Mouse (Mus musculus) hindbrain, embryonic 10.5 days (tissue): ENCODE data around the gene Fbxo48. TPM values are rescaled to one million over a fixed set of nuclear protein-coding genes. Genes with fewer than 3 reads are reported as not detected.

Source experiments
- DNase-seq: peaks from one replicate; pipeline ENCODE4 v3.0.0-alpha.2; 2017; ENCODE audit warnings: low spot score
- H3K27ac ChIP-seq: fragments of 300-500 bp; sonication (generic); 2 replicates; pipeline ENCODE4 v1.5.1; 2016; ENCODE audit warnings: mild to moderate bottlenecking, moderate library complexity
- H3K27me3 ChIP-seq: fragments of 300-500 bp; sonication (generic); 2 replicates; pipeline ENCODE4 v1.6.1; 2016; ENCODE audit warnings: mild to moderate bottlenecking; ENCODE audit not compliant: poor library complexity, insufficient read depth, severe bottlenecking
- H3K36me3 ChIP-seq: fragments of 300-500 bp; sonication (generic); 2 replicates; pipeline ENCODE4 v1.6.1; 2016; ENCODE audit warnings: mild to moderate bottlenecking, moderate library complexity
- H3K4me1 ChIP-seq: fragments of 300-500 bp; sonication (generic); replicated peaks from 2 replicates; pipeline ENCODE4 v1.6.1; 2016; ENCODE audit warnings: mild to moderate bottlenecking
- H3K4me3 ChIP-seq: fragments of 300-500 bp; sonication (generic); 2 replicates; pipeline ENCODE4 v1.5.1; 2016; ENCODE audit warnings: mild to moderate bottlenecking, moderate library complexity
- H3K9me3 ChIP-seq: fragments of 300-500 bp; sonication (generic); 2 replicates; pipeline ENCODE4 v1.6.1; 2016; ENCODE audit warnings: mild to moderate bottlenecking, moderate library complexity
- WGBS: fragments of 180-500 bp; shearing (Covaris S2); methylation state at CpG from one replicate; pipeline ENCODE4 v1.1.7; 2016; 5-methylcytosine and 5-hydroxymethylcytosine counted together
- polyA plus RNA-seq: library from polyadenylated mRNA; unstranded; fragments of >200 nt; fragmentation: Nextera tagmentation; extraction: Ambion mirVana; gene quantifications from 2 replicates; pipeline ENCODE4 v1.2.1, GENCODE M21; 2016

Gene Fbxo48
- polyA plus RNA-seq: 1.2 and 1.6 TPM in 2 replicates

DNA sequence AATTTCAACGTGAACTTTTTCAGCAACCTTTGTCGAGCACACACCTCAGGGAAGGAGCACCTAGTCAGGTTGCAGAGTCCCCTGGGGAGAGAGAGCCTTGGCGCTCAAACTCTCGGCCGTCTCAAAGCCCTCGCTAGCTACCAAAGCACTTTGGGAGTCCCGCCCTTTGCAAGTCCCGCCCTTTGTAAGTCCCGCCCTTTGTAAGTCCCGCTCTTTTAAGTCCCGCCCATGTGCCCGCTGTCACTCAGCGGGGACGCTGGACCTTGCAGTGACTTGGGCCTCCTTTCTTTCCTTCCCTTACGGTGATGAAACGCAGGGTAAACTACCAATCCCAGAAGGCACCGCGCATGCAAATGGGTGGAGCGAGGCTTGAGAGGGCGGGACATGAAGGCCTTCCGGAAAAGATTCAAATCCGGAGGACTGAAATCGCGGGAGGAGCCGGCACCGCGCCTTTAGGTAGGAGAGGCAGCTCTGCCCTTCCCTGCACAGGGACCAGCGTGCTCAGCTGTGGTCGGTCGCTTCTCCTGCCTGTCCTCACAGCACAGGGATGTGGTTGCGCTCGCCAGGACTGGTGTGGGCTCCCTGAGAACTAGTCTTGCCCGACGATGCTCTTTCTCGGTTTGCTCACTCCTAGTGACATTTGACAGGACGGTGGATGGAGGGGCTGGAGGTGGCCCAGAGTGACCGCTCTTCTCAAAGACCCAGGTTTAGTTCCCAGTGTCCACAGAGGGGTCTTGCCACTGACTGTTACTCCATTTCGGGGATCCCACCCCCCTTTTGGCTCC is at the start of gene Fbxo48:
TSS of gene Fbxo48 (plus strand) at position 400 of the 785 bp plus-strand sequence.
- Histone ChIP-seq H3K36me3 (peaks cover 14% of the 10 kb centered on the region), H3K4me3 (peak within 1 kb of the TSS; percentile 63), H3K27me3 (no peaks in the 10 kb centered on the region), H3K9me3 (no peaks in the 10 kb centered on the region), H3K4me1 (peaks cover 20% of the 10 kb centered on the region), H3K27ac (peak within 1 kb of the TSS; percentile 87)
- under 1% methylated on average over 38 of the region's 38 CpGs for WGBS
- DNase-seq: peak; percentile 97

- DNase-seq: peak; percentile 16
- 76% methylated on average over 8 of the region's 8 CpGs for WGBS
- H3K36me3 ChIP-seq: no peaks in the 10 kb centered on the region
- H3K27me3 ChIP-seq: no peaks in the 10 kb centered on the region
- no peak overlapping the region for H3K27ac ChIP-seq
- no peaks in the 10 kb centered on the region for H3K9me3 ChIP-seq
- H3K4me1 ChIP-seq: peaks cover 5% of the 10 kb centered on the region; the same call in 1 of the 2 replicates
- H3K4me3 ChIP-seq: no peak overlapping the region
These were observed 46.7 kb upstream of the Fbxo48 start for GRCm38 (mm10) chr11:16904302-16905011.

DNA sequence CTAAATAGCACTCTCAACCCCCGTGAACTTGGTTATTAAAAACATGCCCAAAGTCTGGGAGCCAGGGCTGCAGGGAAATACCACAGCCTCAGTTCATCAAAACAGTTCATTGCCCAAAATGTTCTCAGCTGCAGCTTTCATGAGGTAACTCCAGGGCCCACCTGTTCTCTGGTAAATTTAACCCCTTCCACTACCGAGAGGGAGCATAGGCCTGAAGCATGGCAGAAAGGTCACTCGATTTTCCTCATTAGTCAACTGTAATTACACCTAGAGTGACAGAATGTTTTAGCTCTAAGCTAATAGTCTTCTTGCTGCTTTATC is 46.2 kb upstream of the Fbxo48 start:
- 79% methylated on average over 3 of the region's 3 CpGs for WGBS
- Histone ChIP-seq H3K4me1 (peaks cover 5% of the 10 kb centered on the region; the same call in 1 of the 2 replicates), H3K27me3 (no peaks in the 10 kb centered on the region), H3K9me3 (no peaks in the 10 kb centered on the region), H3K4me3 (no peak overlapping the region), H3K27ac (no peak overlapping the region), H3K36me3 (no peaks in the 10 kb centered on the region)
- DNase-seq: no peak

GRCm38 (mm10) chr11:16906530-16906929 is 44.6 kb upstream of the Fbxo48 start:
- 92% methylated on average over 2 of the region's 2 CpGs for WGBS
- H3K4me1 ChIP-seq: peaks cover 5% of the 10 kb centered on the region; the same call in 1 of the 2 replicates
- DNase-seq: no peak
- no peaks in the 10 kb centered on the region for H3K36me3 ChIP-seq
- no peaks in the 10 kb centered on the region for H3K27me3 ChIP-seq
- H3K9me3 ChIP-seq: no peaks in the 10 kb centered on the region
- no peak overlapping the region for H3K27ac ChIP-seq
- no peak overlapping the region for H3K4me3 ChIP-seq

GRCm38 (mm10) chr11:16907517-16908129 is 43.6 kb upstream of the Fbxo48 start:
- Histone ChIP-seq H3K4me1 (peaks cover 5% of the 10 kb centered on the region; the same call in 1 of the 2 replicates), H3K4me3 (no peak overlapping the region)
- 90% methylated on average over 1 of the region's 1 CpGs for WGBS

DNA sequence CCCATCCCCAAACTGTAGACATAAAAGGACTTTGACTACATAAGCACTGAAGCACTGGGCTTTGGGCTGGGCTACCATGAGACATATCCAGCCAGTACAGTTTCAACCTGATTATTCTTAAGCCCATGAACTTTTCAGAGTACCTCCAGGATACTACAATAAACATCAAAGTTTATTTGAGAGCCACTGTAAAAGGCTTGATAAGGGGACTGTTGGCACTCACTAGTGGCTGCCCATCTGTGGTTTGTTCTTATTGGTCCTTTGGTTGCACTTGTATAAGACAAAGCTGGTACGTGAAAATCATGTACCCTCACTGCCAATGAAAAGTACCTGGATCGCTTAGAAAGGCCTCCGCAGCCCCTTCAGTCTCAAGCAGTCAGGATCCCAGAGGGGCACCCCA is 36.4 kb upstream of the Fbxo48 start:
- H3K4me3 ChIP-seq: no peak overlapping the region
- H3K9me3 ChIP-seq: no peaks in the 10 kb centered on the region
- H3K36me3 ChIP-seq: no peaks in the 10 kb centered on the region
- no peak overlapping the region for H3K27ac ChIP-seq
- H3K4me1 ChIP-seq: no peaks in the 10 kb centered on the region
- no peaks in the 10 kb centered on the region for H3K27me3 ChIP-seq
- 64% methylated on average over 3 of the region's 3 CpGs for WGBS
- DNase-seq: no peak

More at GRCm38 (mm10) chr11:16907517-16908129, 43.6 kb upstream of the Fbxo48 start:
- H3K36me3 ChIP-seq: no peaks in the 10 kb centered on the region
- DNase-seq: no peak
- H3K27me3 ChIP-seq: no peaks in the 10 kb centered on the region
- no peak overlapping the region for H3K27ac ChIP-seq
- H3K9me3 ChIP-seq: no peaks in the 10 kb centered on the region

DNA sequence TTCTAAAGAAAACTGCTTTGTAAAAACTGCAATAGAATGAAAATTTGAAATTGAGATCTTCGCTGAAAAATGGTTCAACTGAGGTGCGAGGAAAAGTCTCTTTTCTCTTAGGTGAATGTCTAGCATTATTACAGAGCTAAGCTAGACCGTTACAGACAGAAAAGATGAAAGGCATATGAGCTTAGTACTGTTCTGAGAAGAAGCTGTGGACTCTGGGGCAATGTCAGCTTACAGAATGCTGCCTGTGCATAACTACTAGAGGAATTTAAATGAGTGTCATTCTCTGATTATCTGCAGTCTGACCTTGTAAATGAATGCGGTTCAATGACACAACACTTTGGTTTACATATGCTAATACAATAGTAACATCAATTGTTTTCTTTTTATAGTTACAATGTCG is 35.3 kb upstream of the Fbxo48 start:
- H3K27ac ChIP-seq: no peak overlapping the region
- WGBS: 80% methylated on average over 5 of the region's 5 CpGs
- H3K4me3 ChIP-seq: no peak overlapping the region
- no peak for DNase-seq
- H3K9me3 ChIP-seq: no peaks in the 10 kb centered on the region
- H3K36me3 ChIP-seq: no peaks in the 10 kb centered on the region
- no peaks in the 10 kb centered on the region for H3K4me1 ChIP-seq
- no peaks in the 10 kb centered on the region for H3K27me3 ChIP-seq

DNA sequence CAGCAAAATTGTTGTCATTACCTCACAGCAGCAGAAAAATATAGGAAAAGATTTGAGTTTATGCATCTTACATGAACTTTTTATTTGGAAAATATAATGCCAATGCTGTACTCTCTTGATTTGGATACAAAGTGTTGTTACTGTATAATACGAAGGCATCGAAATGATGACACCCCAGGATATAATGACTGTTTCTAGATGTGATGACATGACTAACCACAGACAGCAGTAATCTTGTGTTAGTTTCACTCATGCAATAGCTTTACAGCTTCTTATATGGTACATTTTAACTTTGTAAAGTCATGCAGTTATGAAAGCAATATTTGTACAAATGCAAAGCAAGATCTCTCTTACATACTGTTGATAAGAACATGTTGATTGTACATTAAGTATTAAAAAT is 33.7 kb upstream of the Fbxo48 start:
- 98% methylated on average over 2 of the region's 2 CpGs for WGBS
- no peak overlapping the region for H3K4me3 ChIP-seq
- no peak for DNase-seq
- H3K36me3 ChIP-seq: no peaks in the 10 kb centered on the region
- H3K9me3 ChIP-seq: no peaks in the 10 kb centered on the region
- no peaks in the 10 kb centered on the region for H3K27me3 ChIP-seq
- H3K27ac ChIP-seq: no peak overlapping the region
- no peaks in the 10 kb centered on the region for H3K4me1 ChIP-seq

DNA sequence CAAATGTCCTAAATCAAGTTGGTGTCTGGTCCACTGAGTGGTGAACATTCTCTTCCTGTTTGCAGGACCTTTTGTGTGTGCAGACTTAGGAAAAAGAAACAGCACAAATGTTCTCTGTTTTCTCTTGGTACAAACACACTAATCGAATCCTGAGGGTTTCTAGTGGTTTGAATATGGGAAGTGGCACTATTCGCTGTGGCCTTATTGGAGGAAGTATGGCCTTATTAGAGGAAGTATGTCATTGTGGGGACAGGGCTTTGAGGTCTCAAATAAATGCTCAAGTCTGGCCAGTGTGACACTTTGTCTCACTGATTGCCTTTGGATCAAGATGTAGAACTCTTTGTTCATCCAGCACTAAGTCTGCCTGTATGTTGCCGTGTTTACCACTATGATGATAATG is 19.0 kb upstream of the Fbxo48 start:
- Histone ChIP-seq H3K27ac (no peak overlapping the region), H3K4me3 (no peak overlapping the region), H3K36me3 (no peaks in the 10 kb centered on the region), H3K27me3 (no peaks in the 10 kb centered on the region), H3K4me1 (no peaks in the 10 kb centered on the region), H3K9me3 (no peaks in the 10 kb centered on the region)
- DNase-seq: no peak
- WGBS: 93% methylated on average over 3 of the region's 3 CpGs

DNA sequence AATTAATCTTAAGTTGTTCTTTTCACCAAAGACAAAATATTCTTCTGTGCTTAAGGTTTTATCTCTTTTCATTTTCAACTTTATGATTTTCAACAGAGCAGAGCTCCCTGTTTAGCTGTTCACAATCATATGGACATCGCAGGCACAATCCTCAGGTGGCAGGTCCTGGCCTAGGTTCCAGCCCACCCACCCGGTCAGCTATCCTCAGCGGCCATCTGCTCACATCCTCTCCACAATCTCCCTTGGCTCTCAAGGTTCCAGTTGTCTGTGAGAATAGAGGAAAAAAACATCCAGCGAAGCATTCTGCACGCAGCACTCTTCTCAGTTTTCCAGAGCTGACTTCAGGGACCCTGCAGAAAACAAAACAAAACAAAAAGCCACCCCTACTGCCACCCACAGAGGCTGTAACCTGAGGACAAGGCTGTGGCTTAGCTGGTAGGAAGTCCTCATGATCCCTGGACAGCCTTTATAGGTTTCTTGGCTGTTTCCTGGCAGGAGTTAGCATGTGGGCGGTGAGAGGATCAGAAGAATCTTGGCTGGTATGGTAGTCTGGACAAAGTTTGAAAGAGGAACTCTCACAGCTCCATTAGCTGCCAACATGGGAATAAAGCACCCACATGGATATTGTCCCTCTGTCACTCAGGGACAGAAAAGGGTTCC is 15.5 kb upstream of the Fbxo48 start:
- no peak for DNase-seq
- Histone ChIP-seq H3K27me3 (no peaks in the 10 kb centered on the region), H3K9me3 (no peaks in the 10 kb centered on the region), H3K36me3 (no peaks in the 10 kb centered on the region), H3K4me3 (no peak overlapping the region), H3K27ac (no peak overlapping the region), H3K4me1 (no peaks in the 10 kb centered on the region)
- WGBS: 59% methylated on average over 6 of the region's 6 CpGs

DNA sequence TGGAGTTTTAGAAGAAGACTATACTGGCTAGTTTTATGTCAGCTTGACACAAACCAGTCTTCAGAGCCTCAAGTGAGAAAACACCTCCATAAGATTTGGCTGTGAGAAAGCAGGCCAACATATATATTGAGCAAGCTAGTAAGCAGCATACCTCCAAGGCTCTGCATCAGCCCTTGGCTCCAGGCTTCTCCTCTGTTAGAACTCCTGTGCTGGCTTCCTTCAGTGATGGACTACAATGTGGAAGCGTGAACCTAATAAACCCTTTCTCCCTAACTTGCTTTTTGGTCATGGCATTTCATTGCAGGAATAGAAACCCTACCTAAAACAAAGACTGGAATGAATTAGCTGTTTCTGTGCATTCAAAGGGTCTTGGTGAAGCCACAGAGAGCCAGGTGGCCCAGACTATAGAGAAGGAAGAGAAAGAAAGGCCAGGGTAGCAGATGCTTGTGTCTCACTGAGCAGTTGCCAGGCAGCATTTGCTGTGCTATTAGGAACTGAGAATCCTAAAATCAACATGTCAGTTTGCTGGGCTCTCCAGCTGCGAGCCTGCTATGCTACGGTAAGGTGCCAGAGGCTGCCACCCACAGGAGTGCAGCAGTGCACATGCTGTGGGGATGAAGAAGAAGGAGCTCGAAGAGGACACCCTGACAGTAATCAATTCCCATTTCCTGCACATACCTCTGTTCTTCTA is 9.9 kb upstream of the Fbxo48 start:
- WGBS: 38% methylated on average over 4 of the region's 4 CpGs
- Histone ChIP-seq H3K27me3 (no peaks in the 10 kb centered on the region), H3K4me3 (no peak overlapping the region), H3K36me3 (no peaks in the 10 kb centered on the region), H3K4me1 (peaks cover 11% of the 10 kb centered on the region; the same call in 1 of the 2 replicates), H3K27ac (no peak overlapping the region), H3K9me3 (no peaks in the 10 kb centered on the region)
- peak; percentile 16 for DNase-seq

DNA sequence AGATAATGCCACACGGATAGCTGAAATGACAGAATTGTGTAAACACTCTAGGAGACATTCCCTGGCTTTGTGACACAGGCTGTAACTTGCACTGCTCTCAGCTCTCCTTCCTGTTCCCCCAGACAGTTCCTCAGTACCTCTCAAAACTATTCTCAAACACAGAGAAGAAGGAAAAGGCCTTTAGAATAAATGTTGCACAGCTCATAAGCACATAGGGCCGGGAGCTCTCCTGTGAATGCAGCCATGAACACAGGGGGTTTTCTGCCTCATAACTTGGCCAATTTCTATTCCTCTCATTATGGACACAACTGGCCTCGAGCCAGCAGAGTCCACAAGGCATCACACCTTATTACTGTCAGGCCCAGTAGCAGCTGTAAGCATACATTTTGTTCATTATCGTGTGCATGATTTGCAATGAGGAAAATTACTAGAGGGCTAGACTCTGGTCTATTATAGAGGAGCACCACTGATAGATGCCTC is 9.2 kb upstream of the Fbxo48 start:
- no peaks in the 10 kb centered on the region for H3K9me3 ChIP-seq
- no peak overlapping the region for H3K4me3 ChIP-seq
- WGBS: 72% methylated on average over 4 of the region's 4 CpGs
- no peaks in the 10 kb centered on the region for H3K27me3 ChIP-seq
- H3K36me3 ChIP-seq: no peaks in the 10 kb centered on the region
- H3K4me1 ChIP-seq: peaks cover 11% of the 10 kb centered on the region; the same call in 1 of the 2 replicates
- DNase-seq: no peak
- no peak overlapping the region for H3K27ac ChIP-seq
